Comparison of ENCODE assay signal across 31 mouse cellular contexts in the genomic region with DNA sequence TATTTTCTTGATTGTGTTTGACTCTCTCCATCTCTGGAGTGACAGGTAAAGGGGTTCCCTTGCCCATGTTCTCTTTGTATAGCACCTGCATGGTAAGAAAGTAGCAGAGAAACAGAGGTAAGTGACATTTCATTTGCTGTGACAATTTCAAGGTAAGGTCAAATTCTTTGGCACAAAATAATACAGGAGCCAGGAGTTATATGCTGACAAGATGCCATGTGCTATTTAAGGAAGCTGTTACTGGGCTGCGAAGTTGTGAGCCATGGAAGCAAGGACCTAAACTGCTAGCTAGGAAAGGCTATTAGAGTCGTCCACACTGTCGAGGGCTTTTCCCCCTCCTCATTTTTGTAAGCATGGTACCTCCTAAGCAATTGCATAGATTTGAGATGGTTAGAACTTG.
A peak's percentile ranks its signal among the peaks of the same experiment; 100 is the strongest.
DNase-seq lines count a peak whose midpoint lies in the region; ATAC-seq and TF ChIP-seq lines count a peak whose summit lies in the region.
"Had no signal": no experiment of that assay in that cellular context is flagged by ENCODE, and none has a peak within 500 bp of the region (broad histone marks: within the 10 kb centered on the region; RNA-seq: fewer than 3 reads in every experiment).

No protein-coding gene starts in this region.

- ATAC-seq in heart, embryonic 14.5 days (ENCODE audit: insufficient number of reproducible peaks, insufficient read depth, low FRiP score, low read depth): no peak
- ATAC-seq: forebrain, embryonic 15.5 days; hindbrain, embryonic 16.5 days; intestine, embryonic 15.5 days; Patski had no signal

- no peak for TF ChIP-seq POLR2A in heart, adult 2 months (IDR thresholded peaks at IDR 0.05; ENCODE audit: insufficient read depth, low read depth, low read length)

- H3K27ac ChIP-seq in heart, adult 2 months: peak overlapping the region; percentile 39
- no peak overlapping the region for H3K27ac ChIP-seq in heart, embryonic 10.5 days
- H3K27ac ChIP-seq in heart, embryonic 14.5 days (replicated peaks in 1 of 2; ENCODE audit: control insufficient read depth in 1 of 2, insufficient read depth in 1 of 2, low read depth in 2 of 2, low read length in 2 of 2): 0 out of 4 replicates have a peak overlapping the region, but pooled peaks of 1 of the 2 experiments have one; percentile 45
- H3K27ac ChIP-seq: embryonic facial prominence, embryonic 10.5 days; embryonic facial prominence, embryonic 13.5 days; forebrain, embryonic 12.5 days; forebrain, embryonic 15.5 days; heart, embryonic 13.5 days; hindbrain, embryonic 10.5 days; hindbrain, embryonic 13.5 days; intestine, embryonic 15.5 days; kidney, embryonic 15.5 days had no signal

- H3K4me1 ChIP-seq in heart, adult 2 months (ENCODE audit: control insufficient read depth, insufficient read depth, low read length): no peaks in the 10 kb centered on the region; the same call in 1 of the 2 replicates
- H3K4me1 ChIP-seq in heart, embryonic 10.5 days: no peaks in the 10 kb centered on the region
- peaks cover 0 to 10% of the 10 kb centered on the region in 2 experiments; a peak in 2 of 4 replicates for H3K4me1 ChIP-seq in heart, embryonic 14.5 days (ENCODE audit: control insufficient read depth in 2 of 2, insufficient read depth in 2 of 2, low read length in 2 of 2)
- H3K4me1 ChIP-seq: forebrain, embryonic 12.5 days; forebrain, embryonic 15.5 days; hindbrain, embryonic 10.5 days; hindbrain, embryonic 13.5 days; intestine, embryonic 15.5 days; kidney, embryonic 15.5 days had no signal

- no peaks in the 10 kb centered on the region for H3K27me3 ChIP-seq in heart, adult 2 months (ENCODE audit: control insufficient read depth, insufficient read depth, low read length)
- H3K27me3 ChIP-seq in heart, embryonic 10.5 days (ENCODE audit: insufficient read depth, poor library complexity, severe bottlenecking): no peaks in the 10 kb centered on the region
- no peaks in the 10 kb centered on the region for H3K27me3 ChIP-seq in heart, embryonic 14.5 days (ENCODE audit: control insufficient read depth, insufficient read depth, low read length)
- H3K27me3 ChIP-seq: CH12.LX; embryonic facial prominence, embryonic 13.5 days; forebrain, embryonic 12.5 days; forebrain, embryonic 15.5 days; heart, embryonic 13.5 days; hindbrain, embryonic 13.5 days; intestine, embryonic 15.5 days; kidney, embryonic 15.5 days had no signal

- WGBS in heart, adult 2 months: 64% methylated on average over 3 of the region's 3 CpGs
- 45% methylated on average over 3 of the region's 3 CpGs for WGBS in heart, embryonic 10.5 days
- 31% methylated on average over 3 of the region's 3 CpGs for WGBS in heart, embryonic 14.5 days

- H3K36me3 ChIP-seq in heart, adult 2 months (ENCODE audit: control insufficient read depth, insufficient read depth, low read length): no peaks in the 10 kb centered on the region
- no peaks in the 10 kb centered on the region for H3K36me3 ChIP-seq in heart, embryonic 10.5 days
- H3K36me3 ChIP-seq in heart, embryonic 14.5 days (ENCODE audit: control insufficient read depth, insufficient read depth, low read length): no peaks in the 10 kb centered on the region
- H3K36me3 ChIP-seq: embryonic facial prominence, embryonic 10.5 days; embryonic facial prominence, embryonic 13.5 days; forebrain, embryonic 12.5 days; forebrain, embryonic 15.5 days; G1E; heart, embryonic 13.5 days; hindbrain, embryonic 10.5 days; hindbrain, embryonic 13.5 days; intestine, embryonic 15.5 days; kidney, embryonic 15.5 days had no signal

- no peaks in the 10 kb centered on the region for H3K9me3 ChIP-seq in heart, embryonic 10.5 days
- H3K9me3 ChIP-seq in heart, embryonic 14.5 days (ENCODE audit: control insufficient read depth, low read length): no peaks in the 10 kb centered on the region
- H3K9me3 ChIP-seq: embryonic facial prominence, embryonic 10.5 days; embryonic facial prominence, embryonic 13.5 days; forebrain, embryonic 12.5 days; forebrain, embryonic 15.5 days; G1E; heart, embryonic 13.5 days; hindbrain, embryonic 10.5 days; hindbrain, embryonic 13.5 days; intestine, embryonic 15.5 days; kidney, embryonic 15.5 days had no signal

- intact Hi-C loops in heart, adult 2 months (cut with DNase I): no loop called here
- intact Hi-C loops in heart, postnatal 10 days (cut with DNase I): no loop called here
- intact Hi-C loops in heart, postnatal 14 days (cut with DNase I): no loop called here

- peak overlapping the region; percentile 22; the same call in 1 of the 2 replicates for H3K4me2 ChIP-seq in heart, embryonic 14.5 days (ENCODE audit: low read length)
- H3K4me2 ChIP-seq: embryonic facial prominence, embryonic 13.5 days; forebrain, embryonic 12.5 days; forebrain, embryonic 15.5 days; heart, embryonic 13.5 days; hindbrain, embryonic 13.5 days; intestine, embryonic 15.5 days; kidney, embryonic 15.5 days had no signal

- no peak for TF ChIP-seq EP300 in heart, adult 2 months (IDR thresholded peaks at IDR 0.05; ENCODE audit: insufficient read depth, low read depth, low read length)

- DNase-seq in cerebellum, adult 9-10 months: peak; percentile 51
- DNase-seq in cerebellum, adult 11 months: no peak
- peak in 1 of 2 experiments; percentile 6 for DNase-seq in heart, adult 2 months
- DNase-seq in heart, embryonic 10.5 days (ENCODE audit: low spot score): no peak
- DNase-seq in heart, postnatal 4 days: no peak
- DNase-seq in heart, postnatal 10 days: peak; percentile 20 to 37
- no peak for DNase-seq in heart, postnatal 14 days
- DNase-seq: adrenal gland, postnatal 14 days; B cell, adult 2 months; cerebellum, postnatal 10 days; cerebellum, postnatal 36 days; embryo, embryonic 11 days; gastrocnemius, postnatal 14 days; kidney, adult 11 months; kidney, adult 8-10 months; kidney, postnatal 10 days had no signal

- no peaks in the 10 kb centered on the region for H3K79me2 ChIP-seq in heart, adult 2 months (replicated peaks; ENCODE audit: control insufficient read depth, insufficient read depth, low read length)

- no peak for TF ChIP-seq CTCF in heart, adult 2 months (IDR thresholded peaks at IDR 0.05)

- H3K4me3 ChIP-seq in heart, adult 2 months: no peak overlapping the region
- H3K4me3 ChIP-seq in heart, embryonic 10.5 days: no peak overlapping the region
- no peak overlapping the region for H3K4me3 ChIP-seq in heart, embryonic 14.5 days (ENCODE audit: control insufficient read depth in 1 of 2, insufficient read depth in 1 of 2, low read depth in 1 of 2, low read length in 2 of 2)
- H3K4me3 ChIP-seq: embryonic facial prominence, embryonic 10.5 days; embryonic facial prominence, embryonic 13.5 days; erythroblast, embryonic 14.5 days; forebrain, embryonic 12.5 days; forebrain, embryonic 15.5 days; heart, embryonic 13.5 days; hindbrain, embryonic 10.5 days; hindbrain, embryonic 13.5 days; intestine, embryonic 15.5 days; kidney, embryonic 15.5 days had no signal

- H3K9ac ChIP-seq in heart, adult 2 months (ENCODE audit: low read depth, low read length): no peak overlapping the region
- H3K9ac ChIP-seq in heart, embryonic 14.5 days (ENCODE audit: low read length): no peak overlapping the region
- H3K9ac ChIP-seq: embryonic facial prominence, embryonic 13.5 days; forebrain, embryonic 12.5 days; forebrain, embryonic 15.5 days; heart, embryonic 13.5 days; hindbrain, embryonic 13.5 days; intestine, embryonic 15.5 days; kidney, embryonic 15.5 days had no signal

Comparison
In these comparisons a context has a peak if more than half of its experiments do, and no peak if none do; other contexts are left out.
1. DNase-seq: peak in cerebellum, adult 9-10 months (single experiment) and heart, postnatal 10 days (2 of 2); none in cerebellum, adult 11 months (single experiment), heart, embryonic 10.5 days (single experiment), heart, postnatal 4 days (single experiment) and heart, postnatal 14 days (0 of 2).